Mouse (Mus musculus) intestine, embryonic 16.5 days (tissue): ENCODE measurements around the gene Rtbdn. TPM values are rescaled to one million over a fixed set of nuclear protein-coding genes. Genes with fewer than 3 reads are reported as not detected.

Source experiments
- microRNA-seq: library from miRNA; unstranded; fragments of <30 nt; microRNA quantifications from one replicate; pipeline ENCODE4, GENCODE M21; 2016
- polyA plus RNA-seq: library from polyadenylated mRNA; unstranded; fragments of >200 nt; fragmentation: Nextera tagmentation; extraction: Ambion mirVana; gene quantifications from 2 replicates; pipeline ENCODE4 v1.2.1, GENCODE M21; 2015

Rtbdn gene
- polyA plus RNA-seq, 1 experiment from 2014 or later: 0.24 TPM

Small RNA genes lying within 50 kb of the gene (microRNA-seq; reads per million reads assigned to microRNA genes)
- gene Gm24197: not detected

Other genes with a start within 250 kb of the Rtbdn start
- 4.9 and 5.0 TPM in 2 replicates for gene Lyl1, start 245.5 kb upstream of the Rtbdn start, polyA plus RNA-seq
- 2.0 and 2.6 TPM in 2 replicates for gene G430095P16Rik, start 224.0 kb upstream of the Rtbdn start, polyA plus RNA-seq
- 9.7 and 11.8 TPM in 2 replicates for gene Nfix, start 146.6 kb upstream of the Rtbdn start, polyA plus RNA-seq
- gene Dand5, start 124.2 kb upstream of the Rtbdn start, polyA plus RNA-seq: 4.2 and 4.4 TPM in 2 replicates
- gene Gadd45gip1, start 115.5 kb upstream of the Rtbdn start, polyA plus RNA-seq: 61.8 and 63.4 TPM in 2 replicates
- 109 and 115 TPM in 2 replicates for gene Rad23a, start 106.3 kb upstream of the Rtbdn start, polyA plus RNA-seq
- 1,204 and 1,241 TPM in 2 replicates for gene Calr, start 100.1 kb upstream of the Rtbdn start, polyA plus RNA-seq
- 86.0 and 91.7 TPM in 2 replicates for gene Farsa, start 90.0 kb upstream of the Rtbdn start, polyA plus RNA-seq
- 39.5 and 45.4 TPM in 2 replicates for gene Syce2, start 74.9 kb upstream of the Rtbdn start, polyA plus RNA-seq
- gene Gcdh, start 53.1 kb upstream of the Rtbdn start, polyA plus RNA-seq: 53.3 and 53.8 TPM in 2 replicates
- 4.9 and 10.3 TPM in 2 replicates for gene Klf1, start 45.1 kb upstream of the Rtbdn start, polyA plus RNA-seq
- 7.3 and 10.2 TPM in 2 replicates for gene Dnase2a, start 38.4 kb upstream of the Rtbdn start, polyA plus RNA-seq
- 1.2 and 1.6 TPM in 2 replicates for gene Mast1, start 9.6 kb upstream of the Rtbdn start, polyA plus RNA-seq
- gene Gm49661, start 22.4 kb downstream of the Rtbdn start, polyA plus RNA-seq: not detected in 2 replicates
- 533 and 590 TPM in 2 replicates for gene Prdx2, start 22.6 kb downstream of the Rtbdn start, polyA plus RNA-seq
- 102 and 120 TPM in 2 replicates for gene Rnaseh2a, start 22.8 kb downstream of the Rtbdn start, polyA plus RNA-seq
- 18.2 and 25.5 TPM in 2 replicates for gene Junb, start 31.7 kb downstream of the Rtbdn start, polyA plus RNA-seq
- 96.9 and 108 TPM in 2 replicates for gene Hook2, start 43.6 kb downstream of the Rtbdn start, polyA plus RNA-seq
- gene Best2, start 67.5 kb downstream of the Rtbdn start, polyA plus RNA-seq: 0.09 and 0.28 TPM in 2 replicates
- gene Asna1, start 78.3 kb downstream of the Rtbdn start, polyA plus RNA-seq: 139 and 144 TPM in 2 replicates
- 79.0 and 81.4 TPM in 2 replicates for gene Trir, start 79.8 kb downstream of the Rtbdn start, polyA plus RNA-seq
- 21.6 and 22.0 TPM in 2 replicates for gene Tnpo2, start 89.9 kb downstream of the Rtbdn start, polyA plus RNA-seq
- 28.2 and 30.7 TPM in 2 replicates for gene Fbxw9, start 113.1 kb downstream of the Rtbdn start, polyA plus RNA-seq
- gene Gm5741, start 121.0 kb downstream of the Rtbdn start, polyA plus RNA-seq: not detected in 2 replicates
- 56.0 and 57.4 TPM in 2 replicates for gene Dhps, start 124.8 kb downstream of the Rtbdn start, polyA plus RNA-seq
- gene Wdr83os, start 133.7 kb downstream of the Rtbdn start, polyA plus RNA-seq: 138 and 146 TPM in 2 replicates
- gene Wdr83, start 134.3 kb downstream of the Rtbdn start, polyA plus RNA-seq: 39.7 and 43.8 TPM in 2 replicates
- 72.4 and 85.5 TPM in 2 replicates for gene Man2b1, start 136.3 kb downstream of the Rtbdn start, polyA plus RNA-seq
- 2.5 and 2.7 TPM in 2 replicates for gene Zfp791, start 176.1 kb downstream of the Rtbdn start, polyA plus RNA-seq
- not detected in 2 replicates for gene Cks1brt, start 204.9 kb downstream of the Rtbdn start, polyA plus RNA-seq